Mouse (Mus musculus) WW6 (cell line): ENCODE data around the gene Vasp.
A peak's percentile ranks its signal among the peaks of the same experiment; 100 is the strongest.

Experiments used
- DNase-seq: peaks from one replicate; pipeline ENCODE4 v3.0.0-alpha.2; 2013; ENCODE audit warnings: low read depth, low spot score

Gene Vasp

GRCm38 (mm10) chr7:19271238-19272172 is at the start of gene Vasp:
TSS of gene Vasp (minus strand) at chr7:19271817.
- DNase-seq: peak; percentile 69

DNA sequence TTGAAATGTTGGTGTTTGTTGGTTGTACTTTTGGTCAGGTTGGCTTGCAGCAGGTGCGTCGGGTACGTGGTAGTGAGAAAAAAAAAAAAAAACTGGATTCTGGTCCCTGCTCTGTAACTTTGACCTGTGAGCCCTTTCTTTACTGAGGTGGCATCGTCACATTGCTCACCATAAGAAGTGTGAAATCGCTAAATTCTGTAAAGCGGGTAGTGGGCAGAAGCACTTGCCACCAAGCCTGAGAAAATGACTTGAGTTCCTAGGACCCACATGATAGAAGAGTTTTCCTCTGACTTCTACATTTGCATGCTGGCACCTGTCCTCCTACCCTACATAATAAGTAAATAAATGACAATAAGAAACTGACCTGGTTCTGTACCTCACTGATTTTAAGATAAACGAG is 49.0 kb upstream of the Vasp start:
- DNase-seq: no peak

DNA sequence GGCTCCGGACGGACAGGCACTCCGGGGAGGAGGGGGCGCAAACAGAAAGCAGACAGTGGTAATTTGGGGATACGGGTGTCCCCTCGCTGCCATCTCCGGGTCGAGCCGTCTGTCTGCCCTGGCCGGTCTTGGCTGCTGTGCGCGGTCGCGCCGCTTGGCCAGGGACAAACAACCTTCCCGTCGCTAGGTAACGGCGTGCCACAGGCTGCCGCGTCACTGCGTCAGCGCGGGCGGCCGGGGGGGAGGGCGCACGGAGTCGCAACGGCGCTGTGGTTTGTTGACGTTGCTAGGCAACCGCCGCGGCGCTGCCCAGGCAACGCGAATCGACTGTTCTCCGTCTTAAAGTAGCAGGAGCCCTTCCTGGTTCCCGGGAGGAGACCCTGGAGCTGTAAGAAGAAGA is 48.3 kb upstream of the Vasp start:
- DNase-seq: no peak

- no peak for DNase-seq
These were observed 47.8 kb upstream of the Vasp start for GRCm38 (mm10) chr7:19319458-19319857.

GRCm38 (mm10) chr7:19318676-19319075 is 47.1 kb upstream of the Vasp start:
- no peak for DNase-seq

- DNase-seq: no peak
These were observed 46.6 kb upstream of the Vasp start for GRCm38 (mm10) chr7:19318201-19318600.

GRCm38 (mm10) chr7:19316451-19317161 is 45.0 kb upstream of the Vasp start:
- no peak for DNase-seq

DNA sequence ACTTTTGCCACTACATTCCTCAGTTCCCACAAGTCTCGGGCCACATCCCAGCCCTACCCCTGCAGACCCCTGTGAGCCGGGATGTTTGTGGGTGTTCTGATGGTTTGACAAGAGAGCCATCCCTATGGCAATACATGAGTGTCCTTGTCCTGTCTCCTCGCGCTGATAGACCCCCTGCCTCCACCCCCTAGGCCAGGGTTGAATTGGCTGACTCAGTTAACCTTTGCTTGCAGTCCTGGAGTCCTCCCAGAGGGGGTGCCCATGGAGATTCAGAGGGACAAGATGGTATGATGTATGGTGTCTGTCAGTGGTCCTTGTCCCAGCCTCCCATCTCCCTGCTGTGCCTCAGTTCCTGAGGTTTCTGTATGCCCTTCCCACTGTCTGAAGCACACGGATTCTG is 42.4 kb upstream of the Vasp start:
- DNase-seq: no peak

DNA sequence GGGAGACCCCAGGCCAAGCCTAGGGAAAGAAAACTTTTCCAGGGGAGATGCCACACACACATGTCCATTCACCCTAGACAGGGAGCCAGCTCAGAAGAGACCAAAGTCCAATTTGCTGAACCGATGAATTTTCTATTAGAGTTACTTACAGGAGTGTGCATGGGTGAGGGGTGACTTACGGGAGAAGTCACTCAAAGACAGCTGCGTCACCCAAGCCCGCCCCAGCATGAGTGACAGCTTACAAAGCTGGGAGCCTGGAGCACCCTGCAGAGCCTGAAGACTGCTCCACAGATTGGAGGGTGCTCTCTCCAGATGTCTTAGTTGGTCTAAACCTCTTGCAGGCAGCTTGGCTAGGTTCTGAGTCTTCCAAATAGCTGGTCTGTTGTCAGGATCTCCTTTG is 40.4 kb upstream of the Vasp start:
- no peak for DNase-seq

DNA sequence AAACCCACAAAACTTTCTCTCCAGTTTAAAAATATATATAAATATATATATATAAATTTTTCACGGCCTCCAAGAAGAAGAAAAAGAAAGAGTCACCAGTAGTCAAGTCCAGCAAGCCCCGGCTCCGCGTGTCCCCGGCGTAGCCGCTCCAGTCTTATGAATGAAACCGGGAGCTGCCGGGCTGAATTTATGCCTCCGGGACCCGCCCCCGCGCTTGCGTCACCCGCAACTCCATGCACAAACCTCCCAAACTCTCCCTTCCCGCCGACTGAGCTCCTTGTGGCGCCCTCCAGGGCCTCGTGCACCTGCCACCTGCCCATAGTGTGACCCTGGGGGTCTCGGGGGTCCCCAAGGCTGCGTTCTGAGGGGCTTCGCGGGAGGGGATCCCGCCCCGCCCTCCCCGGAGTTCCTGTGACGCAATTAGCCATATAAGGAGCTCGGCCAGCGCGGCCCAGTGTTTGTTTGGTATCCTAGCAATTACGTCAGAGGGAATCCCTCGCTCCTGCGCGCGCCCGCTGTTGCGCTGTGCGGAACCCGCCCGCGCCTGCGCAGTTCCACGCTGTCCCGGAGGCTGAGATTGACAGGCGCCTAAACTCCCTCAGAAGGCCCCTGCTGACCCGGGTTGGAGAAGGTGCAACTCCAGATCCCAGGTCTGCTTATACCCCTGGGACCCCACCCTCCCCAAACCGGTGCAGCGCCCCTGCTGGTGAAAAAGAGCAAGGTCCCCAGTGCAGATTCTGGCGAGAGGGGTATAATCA is 38.4 kb upstream of the Vasp start, which contains the start of gene Fosb:
Fosb (minus strand) TSS at position 168 of the 758 bp plus-strand sequence.
- DNase-seq: peak; percentile 93

- no peak for DNase-seq
These were observed 37.8 kb upstream of the Vasp start for GRCm38 (mm10) chr7:19309278-19309883.

DNA sequence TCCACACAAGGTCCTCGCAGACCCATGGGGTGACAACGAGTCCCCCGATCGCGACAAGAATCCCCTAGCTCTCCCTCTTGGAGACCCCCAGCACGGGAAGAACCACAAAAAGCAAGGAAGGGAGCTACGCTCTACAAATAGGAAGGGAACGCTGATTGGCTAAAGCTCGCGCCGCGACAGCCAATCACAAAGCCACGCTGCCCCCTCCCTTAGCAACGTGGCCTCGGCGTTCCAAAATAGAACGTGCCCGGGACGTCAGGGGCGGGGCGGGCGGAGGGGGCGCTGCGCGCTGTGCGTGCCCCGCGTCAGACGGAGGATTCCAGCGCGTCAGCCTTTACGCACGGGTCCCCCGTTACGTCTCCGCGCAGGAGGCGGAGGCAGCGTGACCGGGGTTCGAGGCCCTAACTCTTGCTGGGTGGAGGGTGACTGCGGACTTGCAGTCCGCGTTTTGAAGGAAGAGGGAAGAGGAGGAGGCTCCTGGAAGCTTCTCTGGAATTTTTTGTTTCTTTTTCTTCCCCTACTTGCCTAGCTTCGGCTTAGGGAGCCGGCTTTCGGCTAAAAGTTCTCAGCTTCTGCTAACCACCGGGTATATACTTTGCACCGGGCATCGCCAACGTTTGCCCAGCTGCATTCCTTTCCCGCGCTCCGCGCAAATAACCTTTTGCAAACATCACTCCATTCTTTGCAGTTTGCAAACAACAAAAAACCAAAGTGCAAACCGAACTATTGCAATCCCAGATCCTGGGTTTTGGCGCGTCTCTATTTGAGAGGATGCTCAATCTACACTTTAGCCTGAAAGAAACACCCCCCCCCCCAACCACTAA is 37.0 kb upstream of the Vasp start:
- DNase-seq: peak; percentile 86

DNA sequence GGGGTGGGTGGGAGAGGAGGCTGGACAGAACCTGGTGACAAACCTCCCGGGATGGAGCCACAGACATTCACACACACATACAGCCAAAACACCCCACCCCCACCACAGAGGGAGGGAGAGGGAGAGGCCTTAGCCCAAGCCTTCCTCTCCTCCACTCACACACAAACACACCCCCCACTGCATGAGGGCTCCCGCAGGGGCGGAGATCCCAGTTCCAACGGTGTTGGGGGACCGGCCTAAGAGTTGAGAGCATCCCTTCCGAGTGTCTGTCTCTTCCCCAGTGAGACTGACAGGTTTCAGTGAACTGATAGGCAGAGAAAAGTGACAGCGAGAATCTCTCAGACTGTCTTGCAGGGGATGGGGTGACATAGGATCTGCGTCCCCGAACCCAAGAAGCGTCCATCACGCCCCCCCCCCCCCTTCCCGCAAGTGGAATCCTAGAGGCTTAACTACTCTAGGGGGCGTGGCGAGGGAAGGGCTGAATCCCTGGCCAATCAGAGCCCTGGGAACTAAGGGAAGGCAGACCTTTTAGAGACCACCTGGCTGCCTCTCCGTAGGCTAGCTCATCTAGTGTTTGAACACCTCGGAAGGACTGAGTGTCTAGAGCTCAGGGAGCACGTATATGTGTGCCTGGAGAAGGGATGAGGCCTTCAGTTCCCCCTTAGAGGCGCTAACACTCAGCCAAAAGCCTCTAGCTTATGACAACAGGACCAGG is 36.3 kb upstream of the Vasp start:
- no peak for DNase-seq

DNA sequence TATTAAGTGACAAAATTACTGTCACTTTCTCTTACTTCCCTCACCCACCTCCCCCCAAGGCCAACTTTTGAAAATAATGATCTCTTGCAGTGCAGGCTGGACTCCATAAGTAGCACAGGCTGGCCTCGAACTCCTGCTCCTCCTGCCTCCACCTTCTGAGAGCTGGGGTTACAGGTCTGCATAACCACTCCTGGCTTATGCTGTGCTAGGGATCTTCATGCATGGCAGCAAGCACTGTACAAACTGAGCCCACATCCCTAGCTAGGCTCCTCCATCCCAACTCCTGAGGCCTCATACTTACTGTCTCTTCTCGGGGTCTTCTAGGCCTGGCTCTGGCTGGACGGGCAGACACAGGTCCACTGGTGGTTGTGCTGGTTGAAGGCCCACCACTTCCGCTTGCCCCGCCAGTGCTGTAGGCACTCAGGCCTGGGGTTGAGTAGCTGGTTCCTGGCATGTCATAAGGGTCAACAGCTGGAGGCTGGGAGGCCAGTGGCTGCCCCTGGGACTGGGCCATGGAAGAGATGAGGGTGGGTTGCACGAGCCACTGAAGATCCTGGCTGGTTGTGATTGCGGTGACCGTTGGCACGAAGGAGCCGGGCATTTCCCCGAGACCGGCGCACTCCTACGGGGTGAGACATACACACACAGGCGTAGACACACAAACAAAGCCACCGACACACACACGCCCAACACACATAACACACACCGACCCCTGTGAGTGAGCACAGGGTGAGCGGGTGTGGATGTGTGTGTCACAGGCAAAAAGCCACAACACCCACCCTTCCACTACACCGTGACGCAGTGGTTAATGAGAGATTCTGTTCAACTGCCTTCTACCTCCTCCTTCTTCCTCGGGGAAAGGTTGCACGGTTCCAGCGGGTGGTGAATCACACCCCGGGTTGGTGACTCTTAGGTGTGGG is 35.5 kb upstream of the Vasp start:
- DNase-seq: no peak

GRCm38 (mm10) chr7:19305796-19306765 is 34.5 kb upstream of the Vasp start:
- DNase-seq: no peak

- DNase-seq: no peak
These were observed 33.8 kb upstream of the Vasp start for GRCm38 (mm10) chr7:19305413-19305735.

GRCm38 (mm10) chr7:19304501-19305412 is 33.1 kb upstream of the Vasp start:
- DNase-seq: no peak
